Mouse (Mus musculus) heart, postnatal 36 days (tissue): ENCODE measurements at regions not wholly inside any gene's neighbourhood (a gene's known extent, or its start where the extent isn't known, plus 50 kb on each side); places are given as distances from the start of the nearest gene placed in this dataset.

Experiments
- DNase-seq, 2 experiments: peaks; one replicate each; pipeline ENCODE4 v3.0.0; 2021 to 2022
- intact Hi-C: fragments of 180-260 bp; cut with DNase I; formaldehyde crosslinking; loops from one replicate; pipeline ENCODE4 v1.15.1; 2025
- microRNA-seq, 2 experiments: library from miRNA; unstranded; fragments of <30 nt; microRNA quantifications; one replicate each; pipeline ENCODE4 v1.2.0; 2021; ENCODE audit warnings: borderline number of aligned reads in 2 of 2

- DNase-seq = no peak
- intact Hi-C loops = no loop called here
These were observed 208.9 kb downstream of the Snx13 start for GRCm38 (mm10) chr12:35255723-35256401.

- intact Hi-C loops = no loop called here
- no peak for DNase-seq
These were observed 201.5 kb downstream of the Snx13 start for GRCm38 (mm10) chr12:35248476-35248875.

- no peak for DNase-seq
- intact Hi-C loops = no loop called here
These were observed 199.4 kb downstream of the Snx13 start for GRCm38 (mm10) chr12:35246226-35247014.

GRCm38 (mm10) chr12:35232322-35232673 is 185.3 kb downstream of the Snx13 start:
- DNase-seq = no peak
- intact Hi-C loops = no loop called here

- intact Hi-C loops = no loop called here
- no peak for DNase-seq
These were observed 184.7 kb downstream of the Snx13 start for GRCm38 (mm10) chr12:35231414-35232321.

- intact Hi-C loops = loop anchor here (2.0 kb wide), 1 partner anchor 610 kb away; no protein-coding TSS in a partner anchor
- no peak for DNase-seq
These were observed 173.4 kb downstream of the Snx13 start for GRCm38 (mm10) chr12:35220429-35220828.

GRCm38 (mm10) chr12:35220002-35220401 is 173.0 kb downstream of the Snx13 start:
- no peak for DNase-seq
- intact Hi-C loops = loop anchor here (2.0 kb wide), 1 partner anchor 611 kb away; no protein-coding TSS in a partner anchor

GRCm38 (mm10) chr12:35216725-35217124 is 169.7 kb downstream of the Snx13 start:
- intact Hi-C loops = no loop called here
- no peak for DNase-seq

GRCm38 (mm10) chr12:35209399-35209798 is 162.4 kb downstream of the Snx13 start:
- no peak for DNase-seq
- intact Hi-C loops = no loop called here

- DNase-seq = no peak
- intact Hi-C loops = no loop called here
These were observed 160.6 kb downstream of the Snx13 start for GRCm38 (mm10) chr12:35207605-35208004.

GRCm38 (mm10) chr12:35203398-35203797 is 156.4 kb downstream of the Snx13 start:
- intact Hi-C loops = no loop called here
- DNase-seq = no peak

- intact Hi-C loops = no loop called here
- no peak for DNase-seq
These were observed 153.1 kb downstream of the Snx13 start for GRCm38 (mm10) chr12:35200110-35200509.

Small RNAs in the stretch of these regions (microRNA-seq; reads per million reads assigned to microRNA genes)
- gene Gm44396 = 0 reads per million in 2 experiments
